Comparison of ENCODE assay signal across 8 mouse cellular contexts in the genomic region with DNA sequence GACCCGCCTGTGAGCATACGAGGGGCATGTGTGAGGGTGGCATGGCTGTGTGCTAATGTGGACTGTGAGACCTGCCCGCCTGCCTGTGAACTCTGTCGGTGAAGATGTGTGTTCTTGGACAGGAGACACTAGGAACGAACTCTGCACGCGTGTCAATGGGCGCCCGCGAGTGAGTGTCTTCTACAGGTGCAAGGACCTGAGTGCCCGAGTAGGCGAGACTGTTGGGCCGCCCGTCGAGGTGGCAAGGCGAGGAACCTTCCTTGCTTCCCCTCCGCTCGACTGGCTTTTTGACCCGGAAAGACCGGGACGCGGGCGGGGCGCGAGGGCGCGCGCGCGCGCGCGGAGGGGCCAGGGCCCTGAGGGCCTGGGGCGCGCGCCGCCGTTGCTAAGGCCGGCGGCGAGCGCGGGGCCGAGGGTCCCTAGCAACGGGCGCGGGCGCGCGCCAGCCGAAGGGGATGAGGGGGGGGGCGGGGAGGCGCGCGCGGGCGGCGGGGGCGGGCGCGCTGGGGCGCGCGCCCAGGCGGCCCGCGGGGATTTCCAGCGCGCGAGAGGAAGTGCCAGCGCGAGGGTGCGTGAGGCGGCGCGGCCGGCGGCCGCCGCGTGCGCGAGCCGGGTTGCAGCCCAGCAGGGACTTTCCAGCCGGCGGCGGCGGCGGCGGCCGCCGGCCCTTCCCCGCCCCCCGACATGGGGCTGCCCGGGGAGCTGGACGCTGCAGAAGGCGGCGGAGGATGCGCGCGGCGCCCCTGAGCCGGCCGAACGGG. TPM values are rescaled to one million over a fixed set of nuclear protein-coding genes. Genes with fewer than 3 reads are reported as not detected.
DNase-seq lines count a peak whose midpoint lies in the region; ATAC-seq and TF ChIP-seq lines count a peak whose summit lies in the region.

A gene (plus strand): TSS at position 540 of the 761 bp plus-strand sequence.

- DNase-seq in layer of hippocampus, adult 11-12 months (ENCODE audit: low spot score), result peak; percentile 61
- DNase-seq in layer of hippocampus, adult 9-10 months (ENCODE audit: low spot score), result no peak
- peak; percentile 85 for DNase-seq in embryo, embryonic 10 days (ENCODE audit: low spot score)
- DNase-seq in heart, adult 2 months, result peak; percentile 79 to 88
- peak; percentile 79 for DNase-seq in kidney, adult 2 months
- peak; percentile 80 to 82 for DNase-seq in spleen, adult 18-20 months

- no peaks in the 10 kb centered on the region for H3K36me3 ChIP-seq in heart, adult 2 months (ENCODE audit: control insufficient read depth, insufficient read depth, low read length)
- no peaks in the 10 kb centered on the region for H3K36me3 ChIP-seq in kidney, adult 2 months (ENCODE audit: control insufficient read depth, insufficient read depth, low read length)
- H3K36me3 ChIP-seq in limb, embryonic 15.5 days, result no peaks in the 10 kb centered on the region
- no peaks in the 10 kb centered on the region for H3K36me3 ChIP-seq in midbrain, embryonic 16.5 days (ENCODE audit: control insufficient read depth, insufficient read depth, low read length)

- intact Hi-C loops in heart, adult 2 months (cut with DNase I), result no loop called here

- no peak for ATAC-seq in limb, embryonic 15.5 days (ENCODE audit: insufficient number of reproducible peaks, low FRiP score, low TSS enrichment, low read depth)
- 0 out of 2 replicates have a peak, but pooled peaks have one; percentile 7 for ATAC-seq in midbrain, embryonic 16.5 days

- no peaks in the 10 kb centered on the region for H3K27me3 ChIP-seq in heart, adult 2 months (ENCODE audit: control insufficient read depth, insufficient read depth, low read length)
- no peaks in the 10 kb centered on the region for H3K27me3 ChIP-seq in kidney, adult 2 months (replicated peaks; ENCODE audit: control insufficient read depth, insufficient read depth, low read length)
- no peaks in the 10 kb centered on the region for H3K27me3 ChIP-seq in limb, embryonic 15.5 days
- H3K27me3 ChIP-seq in midbrain, embryonic 16.5 days (ENCODE audit: control insufficient read depth, insufficient read depth, low read depth, low read length), result no peaks in the 10 kb centered on the region

- TF ChIP-seq POLR2A in heart, adult 2 months (IDR thresholded peaks at IDR 0.05; ENCODE audit: insufficient read depth, low read depth, low read length), result no peak
- TF ChIP-seq POLR2A in kidney, adult 2 months (IDR thresholded peaks at IDR 0.05; ENCODE audit: low read depth, low read length), result no peak

- peak within 1 kb of the TSS; percentile 77 for H3K4me3 ChIP-seq in heart, adult 2 months
- H3K4me3 ChIP-seq in kidney, adult 2 months (ENCODE audit: insufficient read depth, low read depth, low read length), result peak within 1 kb of the TSS; percentile 72
- peak within 1 kb of the TSS; percentile 81 for H3K4me3 ChIP-seq in limb, embryonic 15.5 days
- peak within 1 kb of the TSS; percentile 86 for H3K4me3 ChIP-seq in midbrain, embryonic 16.5 days (ENCODE audit: low read depth, low read length)

- TF ChIP-seq CTCF in heart, adult 2 months (IDR thresholded peaks at IDR 0.05), result no peak
- TF ChIP-seq CTCF in kidney, adult 2 months (conservative IDR thresholded peaks at IDR 0.05; ENCODE audit: insufficient read depth, insufficient read length, low read depth, low read length), result no peak

- peak within 1 kb of the TSS; percentile 71 for H3K27ac ChIP-seq in heart, adult 2 months
- H3K27ac ChIP-seq in kidney, adult 2 months (ENCODE audit: insufficient read depth, low read depth, low read length), result peak within 1 kb of the TSS; percentile 12
- peak within 1 kb of the TSS; percentile 85 for H3K27ac ChIP-seq in limb, embryonic 15.5 days
- peak within 1 kb of the TSS; percentile 92 for H3K27ac ChIP-seq in midbrain, embryonic 16.5 days (ENCODE audit: low read length)

- peak within 1 kb of the TSS; percentile 88 for H3K9ac ChIP-seq in heart, adult 2 months (ENCODE audit: low read depth, low read length)
- peak within 1 kb of the TSS; percentile 78 for H3K9ac ChIP-seq in limb, embryonic 15.5 days
- H3K9ac ChIP-seq in midbrain, embryonic 16.5 days (ENCODE audit: low read depth, low read length), result peak within 1 kb of the TSS; percentile 84

- TF ChIP-seq EP300 in heart, adult 2 months (IDR thresholded peaks at IDR 0.05; ENCODE audit: insufficient read depth, low read depth, low read length), result no peak

- H3K4me1 ChIP-seq in heart, adult 2 months (ENCODE audit: control insufficient read depth, insufficient read depth, low read length), result peaks cover 8% of the 10 kb centered on the region
- peaks cover 3% of the 10 kb centered on the region; the same call in 1 of the 2 replicates for H3K4me1 ChIP-seq in kidney, adult 2 months (ENCODE audit: control insufficient read depth, insufficient read depth, low read length)
- H3K4me1 ChIP-seq in limb, embryonic 15.5 days, result peaks cover 39% of the 10 kb centered on the region
- peaks cover 51% of the 10 kb centered on the region for H3K4me1 ChIP-seq in midbrain, embryonic 16.5 days (ENCODE audit: control insufficient read depth, insufficient read depth, low read length)

- H3K4me2 ChIP-seq in limb, embryonic 15.5 days, result peak within 1 kb of the TSS; percentile 69
- peak within 1 kb of the TSS; percentile 66 for H3K4me2 ChIP-seq in midbrain, embryonic 16.5 days (ENCODE audit: low read length)

- no peaks in the 10 kb centered on the region for H3K79me2 ChIP-seq in heart, adult 2 months (replicated peaks; ENCODE audit: control insufficient read depth, insufficient read depth, low read length)

- H3K9me3 ChIP-seq in limb, embryonic 15.5 days, result no peaks in the 10 kb centered on the region
- no peaks in the 10 kb centered on the region for H3K9me3 ChIP-seq in midbrain, embryonic 16.5 days (replicated peaks; ENCODE audit: control insufficient read depth, low read length, poor library complexity, severe bottlenecking)

- 7% methylated on average over 66 of the region's 105 CpGs for WGBS in heart, adult 2 months
- 8% methylated on average over 92 of the region's 105 CpGs for WGBS in kidney, adult 2 months
- WGBS in limb, embryonic 15.5 days, result 7% methylated on average over 52 of the region's 105 CpGs
- WGBS in midbrain, embryonic 16.5 days, result 7% methylated on average over 54 of the region's 105 CpGs

RNA-seq across cellular contexts. Expression of the gene that starts here (rescaled TPM):
- total RNA-seq in heart, adult 2 months (2021), result 10 to 100 TPM; 12.4 to 13.9 TPM
- 11.8 and 14.2 TPM in 2 replicates for polyA plus RNA-seq in heart, adult 2 months (2012; rRNA removed)
- polyA plus RNA-seq in kidney, adult 2 months (2012; rRNA removed), result 11.6 and 12.2 TPM in 2 replicates
- 9.0 and 11.5 TPM in 2 replicates for polyA plus RNA-seq in limb, embryonic 15.5 days (2015; fragmentation: Nextera tagmentation; extraction: Ambion mirVana)
- polyA plus RNA-seq in midbrain, embryonic 16.5 days (2015; fragmentation: Nextera tagmentation; extraction: Ambion mirVana), result 17.4 and 22.3 TPM in 2 replicates

Comparison
In these comparisons a context has a peak if more than half of its experiments do, and no peak if none do; other contexts are left out.
1. H3K27ac ChIP-seq: peak in every context shown above with its lines; median percentile 92 in midbrain, embryonic 16.5 days; 85 in limb, embryonic 15.5 days; 71 in heart, adult 2 months; 12 in kidney, adult 2 months.